Mouse (Mus musculus) megakaryocyte, embryonic 14.5 days (primary cell): ENCODE data around the gene Alox5.

Source experiments
- FLI1 ChIP-seq: IDR thresholded peaks from 2 replicates; pipeline ENCODE4 v1.6.1; 2012; ENCODE audit warnings: low read length, inconsistent platforms, mixed read lengths
- GATA1 ChIP-seq: IDR thresholded peaks from 3 replicates; pipeline ENCODE4 v1.6.1; 2012; ENCODE audit warnings: mixed read lengths, low read length, inconsistent platforms, borderline replicate concordance

DNA sequence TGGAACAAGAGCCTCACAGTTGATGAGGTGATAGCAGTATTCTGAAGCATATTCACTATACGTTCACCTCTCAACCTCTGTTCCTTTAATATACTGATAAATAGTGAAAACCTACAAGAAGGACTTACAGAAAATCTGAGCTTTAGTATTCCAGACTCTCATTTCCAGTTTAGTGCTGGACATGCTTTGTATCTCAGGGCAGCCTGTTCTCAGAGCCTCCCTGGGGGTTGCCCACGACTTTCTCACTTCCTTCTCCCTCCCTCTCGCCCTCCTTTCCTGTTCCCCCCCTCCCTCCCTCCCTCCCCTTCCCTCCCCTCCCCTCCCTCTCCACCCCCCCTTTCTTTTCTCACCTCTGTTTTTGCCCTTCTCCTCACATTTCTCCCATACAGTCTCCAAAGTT, 80.8 kb downstream of the Alox5 start:
- TF ChIP-seq GATA1 (no peak), FLI1 (no peak)
